ENCODE assay signal across 14 mouse cellular contexts in the genomic region with DNA sequence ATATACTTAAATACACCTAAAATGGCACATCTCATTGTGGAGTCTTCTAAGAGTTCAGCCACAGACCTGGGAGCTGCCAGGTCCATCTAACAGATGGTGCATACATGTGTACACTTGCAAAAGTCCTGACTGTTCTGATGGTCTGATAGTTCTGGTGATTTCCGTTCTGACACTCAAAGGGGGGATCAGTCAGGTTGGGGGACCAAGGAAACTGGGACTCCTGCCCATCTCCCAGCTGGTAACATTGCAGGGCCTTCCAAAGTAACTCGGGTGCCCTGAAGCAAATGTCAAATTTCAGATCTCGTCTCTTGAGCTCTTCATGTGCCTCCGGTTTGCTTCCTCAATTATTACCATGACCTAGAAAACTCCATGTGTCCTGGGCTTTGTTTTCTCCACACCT.
"Had no signal": no experiment of that assay in that cellular context is flagged by ENCODE, and none has a peak within 500 bp of the region (broad histone marks: within the 10 kb centered on the region; RNA-seq: fewer than 3 reads in every experiment).

No protein-coding gene starts in this region.

- H3K4me3 ChIP-seq: layer of hippocampus, adult 2 months; limb, embryonic 12.5 days; liver, embryonic 13.5 days; midbrain, embryonic 10.5 days; myocyte; neural tube, embryonic 15.5 days had no signal

- H3K9me3 ChIP-seq: limb, embryonic 12.5 days; liver, embryonic 13.5 days; midbrain, embryonic 10.5 days; neural tube, embryonic 15.5 days had no signal

- H3K9ac ChIP-seq: limb, embryonic 12.5 days; liver, embryonic 13.5 days; liver, postnatal 0 days; neural tube, embryonic 15.5 days had no signal

- H3K36me3 ChIP-seq: limb, embryonic 12.5 days; liver, embryonic 13.5 days; midbrain, embryonic 10.5 days; neural tube, embryonic 15.5 days had no signal

- H3K4me2 ChIP-seq: limb, embryonic 12.5 days; liver, embryonic 13.5 days; neural tube, embryonic 15.5 days had no signal

- DNase-seq: kidney, postnatal 10 days; kidney, postnatal 4 days; liver; liver, embryonic 13.5 days; liver, postnatal 0 days; midbrain, embryonic 14.5 days; right cerebral cortex, adult 18-20 months; right cerebral cortex, postnatal 25 days; thymus, postnatal 36 days had no signal

- H3K27me3 ChIP-seq: limb, embryonic 12.5 days; liver, embryonic 13.5 days; neural tube, embryonic 15.5 days had no signal

- H3K27ac ChIP-seq: layer of hippocampus, adult 2 months; limb, embryonic 12.5 days; liver, embryonic 13.5 days; midbrain, embryonic 10.5 days; neural tube, embryonic 15.5 days had no signal

- ATAC-seq: liver, postnatal 0 days had no signal
